8 mouse cellular contexts compared by ENCODE assay signal in genomic region chr19:44248081-44248853, GRCm38 (mm10). TPM values are rescaled to one million over a fixed set of nuclear protein-coding genes. Genes with fewer than 3 reads are reported as not detected.
DNase-seq lines count a peak whose midpoint lies in the region; ATAC-seq lines count a peak whose summit lies in the region.

No protein-coding gene starts in this region.

- H3K4me1 ChIP-seq in hindbrain, embryonic 13.5 days (replicated peaks) = peaks cover 28% of the 10 kb centered on the region

- H3K9me3 ChIP-seq in hindbrain, embryonic 13.5 days = no peaks in the 10 kb centered on the region

- no peaks in the 10 kb centered on the region for H3K27me3 ChIP-seq in hindbrain, embryonic 13.5 days

- H3K4me2 ChIP-seq in hindbrain, embryonic 13.5 days = peak overlapping the region; percentile 77

- peak; percentile 99 for DNase-seq in NIH3T3 (ENCODE audit: low read depth)
- DNase-seq in cerebellum, postnatal 10 days = peak; percentile 97 to 98
- DNase-seq in frontal cortex, postnatal 10 days (ENCODE audit: low spot score in 2 of 2) = peak; percentile 91 to 94
- peak; percentile 73 to 75 for DNase-seq in layer of hippocampus, postnatal 25 days (ENCODE audit: extremely low spot score in 1 of 2, low spot score in 1 of 2)
- peak; percentile 98 for DNase-seq in lung, postnatal 25 days (ENCODE audit: low spot score)
- DNase-seq in retina, embryonic 14.5 days (ENCODE audit: low spot score) = peak; percentile 99
- peak; percentile 96 for DNase-seq in thymus, postnatal 4 days

- peak overlapping the region; percentile 78 for H3K9ac ChIP-seq in hindbrain, embryonic 13.5 days

- peak; percentile 97 for ATAC-seq in hindbrain, embryonic 13.5 days (ENCODE audit: low FRiP score)

- peak overlapping the region; percentile 93 for H3K27ac ChIP-seq in hindbrain, embryonic 13.5 days

- H3K36me3 ChIP-seq in hindbrain, embryonic 13.5 days = no peaks in the 10 kb centered on the region

- H3K4me3 ChIP-seq in hindbrain, embryonic 13.5 days = peak overlapping the region; percentile 50

- WGBS in hindbrain, embryonic 13.5 days = 3% methylated on average over 36 of the region's 36 CpGs

RNA-seq across cellular contexts. Expression of gene Scd3, which starts 45.2 kb away (rescaled TPM):
- 3.5 and 4.4 TPM in 2 replicates for polyA plus RNA-seq in hindbrain, embryonic 13.5 days (2015; fragmentation: Nextera tagmentation; extraction: Ambion mirVana)
- total RNA-seq in layer of hippocampus, postnatal 25 days (2021) = 1 to 10 TPM; 1.1 to 1.6 TPM

RNA-seq across cellular contexts. Expression of gene Scd2, which starts 45.2 kb away (rescaled TPM):
- polyA plus RNA-seq in hindbrain, embryonic 13.5 days (2015; fragmentation: Nextera tagmentation; extraction: Ambion mirVana) = 246 and 249 TPM in 2 replicates
- 100 to 1,000 TPM; 642 to 712 TPM for total RNA-seq in layer of hippocampus, postnatal 25 days (2021)

RNA-seq across cellular contexts. Expression of gene Pkd2l1, which starts 56.0 kb away (rescaled TPM):
- polyA plus RNA-seq in hindbrain, embryonic 13.5 days (2015; fragmentation: Nextera tagmentation; extraction: Ambion mirVana) = 0.13 and 0.34 TPM in 2 replicates
- total RNA-seq in layer of hippocampus, postnatal 25 days (2021) = under 1 TPM; 0.09 to 0.25 TPM

Comparison
In these comparisons a context has a peak if more than half of its experiments do, and no peak if none do; other contexts are left out.
1. Peak in every context shown above with its lines: DNase-seq, ATAC-seq, H3K4me3 ChIP-seq and H3K27ac ChIP-seq.